Mouse (Mus musculus): Measurements from ENCODE around the gene 4930432M17Rik. TPM values are rescaled to one million over a fixed set of nuclear protein-coding genes. Genes with fewer than 3 reads are reported as not detected.

4930432M17Rik gene
- total RNA-seq (2014; rRNA removed): not detected in 2 replicates
- polyA plus RNA-seq (2012; rRNA removed): not detected in 2 replicates

DNA sequence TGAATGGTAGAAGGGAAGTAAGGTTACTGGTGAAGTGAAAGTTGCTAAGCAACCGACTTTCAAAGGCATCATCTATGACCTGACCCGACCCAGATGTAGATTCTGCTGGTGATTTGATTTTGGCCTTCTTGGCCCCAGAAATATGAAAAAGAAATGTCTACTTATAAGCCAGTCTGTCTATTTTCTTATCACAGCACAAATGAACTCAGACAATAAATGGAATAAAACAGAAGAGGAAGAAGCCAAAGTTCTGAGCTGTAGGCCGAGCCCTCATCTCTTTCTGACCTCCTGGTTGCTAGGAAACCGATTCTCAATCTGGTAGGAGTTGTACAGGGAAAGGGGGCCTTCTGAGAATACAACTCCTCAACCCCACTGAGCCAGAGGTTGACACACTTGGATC, at the start of gene 4930432M17Rik:
TSS of gene 4930432M17Rik (plus strand) at position 301 of the 400 bp plus-strand sequence.
- WGBS: 86% methylated on average over 4 of the region's 4 CpGs
- DNase-seq (ENCODE audit: extremely low read depth, low read depth, low spot score): no peak
- Histone ChIP-seq H3K9ac (ENCODE audit: low read depth, low read length) (no peak within 1 kb of the TSS), H3K27ac (replicated peaks; ENCODE audit: insufficient read depth, low read depth, low read length) (no peak within 1 kb of the TSS), H3K79me2 (ENCODE audit: control insufficient read depth, insufficient read depth, low read length) (no peaks in the 10 kb centered on the region), H3K4me1 (ENCODE audit: control insufficient read depth, insufficient read depth, low read length) (no peaks in the 10 kb centered on the region), H3K36me3 (ENCODE audit: control insufficient read depth, insufficient read depth, low read length) (no peaks in the 10 kb centered on the region), H3K4me3 (ENCODE audit: insufficient read depth, low read depth, low read length) (no peak within 1 kb of the TSS), H3K27me3 (ENCODE audit: control insufficient read depth, insufficient read depth, low read length) (no peaks in the 10 kb centered on the region)
- no peak for TF ChIP-seq CTCF (IDR thresholded peaks at IDR 0.05; ENCODE audit: low read depth, low read length)
- TF ChIP-seq POLR2A (IDR thresholded peaks at IDR 0.05; ENCODE audit: extremely low read depth, insufficient read depth, low read length): no peak

DNA sequence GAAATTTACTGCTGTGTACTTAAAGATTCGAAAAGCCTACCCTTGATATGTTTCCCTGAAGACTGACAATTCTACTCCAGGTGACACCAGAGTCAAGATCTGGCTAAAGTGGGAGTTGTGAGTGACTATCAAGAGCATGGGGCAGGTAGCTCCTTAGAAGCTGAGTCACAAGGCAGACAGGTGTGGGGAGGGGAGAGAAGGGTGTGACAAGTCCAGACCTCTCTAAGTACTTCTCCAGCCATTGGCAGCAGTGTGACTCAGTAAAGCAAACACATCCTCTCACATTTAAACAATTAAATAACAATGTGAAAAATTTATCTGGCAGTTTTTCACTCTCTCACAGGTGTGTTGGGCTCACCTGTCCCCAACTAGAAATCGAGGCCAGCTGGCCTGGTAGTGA, 44.9 kb upstream of the 4930432M17Rik start:
- DNase-seq (ENCODE audit: extremely low read depth, low read depth, low spot score): no peak
- Histone ChIP-seq H3K27ac (replicated peaks; ENCODE audit: insufficient read depth, low read depth, low read length) (no peak overlapping the region), H3K79me2 (ENCODE audit: control insufficient read depth, insufficient read depth, low read length) (no peaks in the 10 kb centered on the region), H3K9ac (ENCODE audit: low read depth, low read length) (no peak overlapping the region), H3K27me3 (ENCODE audit: control insufficient read depth, insufficient read depth, low read length) (0 out of 2 replicates have a peak, but pooled peaks cover 2% of the 10 kb centered on the region), H3K4me3 (ENCODE audit: insufficient read depth, low read depth, low read length) (no peak overlapping the region), H3K4me1 (ENCODE audit: control insufficient read depth, insufficient read depth, low read length) (no peaks in the 10 kb centered on the region), H3K36me3 (ENCODE audit: control insufficient read depth, insufficient read depth, low read length) (no peaks in the 10 kb centered on the region)
- TF ChIP-seq CTCF (IDR thresholded peaks at IDR 0.05; ENCODE audit: low read depth, low read length) (no peak), POLR2A (IDR thresholded peaks at IDR 0.05; ENCODE audit: extremely low read depth, insufficient read depth, low read length) (no peak)
- WGBS: 81% methylated on average over 2 of the region's 2 CpGs

DNA sequence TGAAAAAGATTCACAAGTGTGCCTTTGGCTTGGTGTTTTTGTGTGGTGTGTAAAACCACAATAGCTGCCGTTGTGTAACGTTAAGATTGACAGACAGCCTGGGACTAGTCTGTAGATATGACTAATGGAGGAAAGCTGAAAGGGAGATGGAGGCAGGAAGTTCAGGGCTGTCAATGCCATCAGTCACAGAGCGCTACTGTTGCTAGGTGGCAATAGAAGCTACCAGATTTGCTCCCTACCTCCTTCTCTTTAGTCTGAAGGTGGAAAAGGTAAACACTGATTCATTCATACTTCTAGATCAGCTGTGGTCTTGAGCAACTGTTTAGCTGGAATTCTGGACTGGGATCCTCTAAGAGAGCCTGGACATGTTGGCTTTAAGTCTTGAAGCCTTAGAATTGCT, 44.3 kb upstream of the 4930432M17Rik start:
- 0 out of 2 replicates have a peak, but pooled peaks cover 2% of the 10 kb centered on the region for H3K27me3 ChIP-seq (ENCODE audit: control insufficient read depth, insufficient read depth, low read length)
- no peaks in the 10 kb centered on the region for H3K4me1 ChIP-seq (ENCODE audit: control insufficient read depth, insufficient read depth, low read length)
- no peak for DNase-seq (ENCODE audit: extremely low read depth, low read depth, low spot score)
- no peak overlapping the region for H3K4me3 ChIP-seq (ENCODE audit: insufficient read depth, low read depth, low read length)
- H3K27ac ChIP-seq (replicated peaks; ENCODE audit: insufficient read depth, low read depth, low read length): no peak overlapping the region
- whole genome bisulfite sequencing: 85% methylated on average over 3 of the region's 3 CpGs
- no peaks in the 10 kb centered on the region for H3K36me3 ChIP-seq (ENCODE audit: control insufficient read depth, insufficient read depth, low read length)
- H3K79me2 ChIP-seq (ENCODE audit: control insufficient read depth, insufficient read depth, low read length): no peaks in the 10 kb centered on the region
- TF ChIP-seq POLR2A (IDR thresholded peaks at IDR 0.05; ENCODE audit: extremely low read depth, insufficient read depth, low read length) (no peak), CTCF (IDR thresholded peaks at IDR 0.05; ENCODE audit: low read depth, low read length) (no peak)
- no peak overlapping the region for H3K9ac ChIP-seq (ENCODE audit: low read depth, low read length)

GRCm38 (mm10) chr3:121628245-121628644, 42.3 kb upstream of the 4930432M17Rik start:
- Histone ChIP-seq H3K27ac (replicated peaks; ENCODE audit: insufficient read depth, low read depth, low read length) (no peak overlapping the region), H3K79me2 (ENCODE audit: control insufficient read depth, insufficient read depth, low read length) (no peaks in the 10 kb centered on the region), H3K9ac (ENCODE audit: low read depth, low read length) (no peak overlapping the region), H3K4me3 (ENCODE audit: insufficient read depth, low read depth, low read length) (no peak overlapping the region), H3K4me1 (ENCODE audit: control insufficient read depth, insufficient read depth, low read length) (no peaks in the 10 kb centered on the region), H3K36me3 (ENCODE audit: control insufficient read depth, insufficient read depth, low read length) (no peaks in the 10 kb centered on the region), H3K27me3 (ENCODE audit: control insufficient read depth, insufficient read depth, low read length) (0 out of 2 replicates have a peak, but pooled peaks cover under 1% of the 10 kb centered on the region)
- TF ChIP-seq POLR2A (IDR thresholded peaks at IDR 0.05; ENCODE audit: extremely low read depth, insufficient read depth, low read length) (no peak), CTCF (IDR thresholded peaks at IDR 0.05; ENCODE audit: low read depth, low read length) (no peak)
- DNase-seq (ENCODE audit: extremely low read depth, low read depth, low spot score): no peak
- 43% methylated on average over 3 of the region's 3 CpGs for WGBS

- no peaks in the 10 kb centered on the region for H3K4me1 ChIP-seq (ENCODE audit: control insufficient read depth, insufficient read depth, low read length)
- DNase-seq (ENCODE audit: extremely low read depth, low read depth, low spot score): peak; percentile 19
- no peaks in the 10 kb centered on the region for H3K27me3 ChIP-seq (ENCODE audit: control insufficient read depth, insufficient read depth, low read length)
- no peak overlapping the region for H3K4me3 ChIP-seq (ENCODE audit: insufficient read depth, low read depth, low read length)
- TF ChIP-seq POLR2A (IDR thresholded peaks at IDR 0.05; ENCODE audit: extremely low read depth, insufficient read depth, low read length) (no peak), CTCF (IDR thresholded peaks at IDR 0.05; ENCODE audit: low read depth, low read length) (no peak)
- no peak overlapping the region for H3K27ac ChIP-seq (replicated peaks; ENCODE audit: insufficient read depth, low read depth, low read length)
- H3K9ac ChIP-seq (ENCODE audit: low read depth, low read length): no peak overlapping the region
- H3K79me2 ChIP-seq (ENCODE audit: control insufficient read depth, insufficient read depth, low read length): no peaks in the 10 kb centered on the region
- no peaks in the 10 kb centered on the region for H3K36me3 ChIP-seq (ENCODE audit: control insufficient read depth, insufficient read depth, low read length)
- WGBS: 63% methylated on average over 7 of the region's 7 CpGs
Measured at GRCm38 (mm10) chr3:121630626-121631025, 39.9 kb upstream of the 4930432M17Rik start.

DNA sequence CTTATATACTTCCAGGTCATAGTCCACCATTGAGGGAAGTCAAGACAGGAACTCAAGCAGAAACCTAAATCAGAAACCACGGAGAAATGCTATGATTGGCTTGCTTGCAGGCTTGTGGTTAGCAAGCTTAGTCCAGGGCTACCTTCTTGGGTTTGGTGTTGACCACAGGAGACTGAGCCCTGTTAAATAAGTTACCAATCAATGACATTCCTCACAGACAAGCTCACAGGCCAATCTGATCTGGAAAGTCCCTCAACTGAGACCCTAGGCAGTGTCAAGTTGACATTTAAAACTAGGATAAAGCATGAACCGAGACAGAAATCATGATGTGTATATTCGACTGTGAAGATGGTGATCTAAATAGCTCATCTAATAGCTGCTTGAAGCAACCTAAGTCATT, 35.6 kb upstream of the 4930432M17Rik start:
- DNase-seq (ENCODE audit: extremely low read depth, low read depth, low spot score): no peak
- TF ChIP-seq CTCF (IDR thresholded peaks at IDR 0.05; ENCODE audit: low read depth, low read length) (no peak), POLR2A (IDR thresholded peaks at IDR 0.05; ENCODE audit: extremely low read depth, insufficient read depth, low read length) (no peak)
- 52% methylated on average over 3 of the region's 3 CpGs for whole genome bisulfite sequencing
- peaks cover 4% of the 10 kb centered on the region; the same call in 1 of the 2 replicates for H3K4me1 ChIP-seq (ENCODE audit: control insufficient read depth, insufficient read depth, low read length)
- no peaks in the 10 kb centered on the region for H3K27me3 ChIP-seq (ENCODE audit: control insufficient read depth, insufficient read depth, low read length)
- no peaks in the 10 kb centered on the region for H3K79me2 ChIP-seq (ENCODE audit: control insufficient read depth, insufficient read depth, low read length)
- no peak overlapping the region for H3K27ac ChIP-seq (replicated peaks; ENCODE audit: insufficient read depth, low read depth, low read length)
- no peak overlapping the region for H3K9ac ChIP-seq (ENCODE audit: low read depth, low read length)
- H3K4me3 ChIP-seq (ENCODE audit: insufficient read depth, low read depth, low read length): no peak overlapping the region
- H3K36me3 ChIP-seq (ENCODE audit: control insufficient read depth, insufficient read depth, low read length): no peaks in the 10 kb centered on the region

Measured in liver, adult 2 months (tissue).